ENCODE assay signal across 7 mouse cellular contexts in the genomic region with DNA sequence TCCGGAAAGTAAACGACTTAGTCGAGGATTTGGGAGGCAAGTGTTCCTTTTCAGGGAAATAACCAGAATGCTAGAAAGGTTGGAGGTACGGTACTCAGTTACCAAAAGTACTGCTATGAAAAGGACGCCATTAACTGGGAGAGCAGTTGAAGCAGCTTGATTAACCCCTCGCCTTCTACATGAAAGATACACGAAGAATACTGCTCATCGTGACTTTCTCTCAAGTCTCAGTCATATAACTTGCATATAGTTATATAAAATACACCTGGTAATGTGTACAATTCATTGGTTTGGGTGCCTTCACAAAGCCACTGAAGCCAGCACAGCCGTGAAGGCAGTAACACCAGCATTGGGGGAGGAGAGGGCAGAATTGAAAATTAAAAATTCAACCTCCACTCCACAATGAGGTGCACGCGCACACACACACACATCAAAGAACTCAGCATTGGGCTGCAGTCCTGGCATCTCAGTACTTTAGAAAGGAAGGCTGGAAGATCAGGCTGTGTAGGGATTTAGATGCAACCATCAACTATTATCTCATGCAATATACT. TPM values are rescaled to one million over a fixed set of nuclear protein-coding genes. Genes with fewer than 3 reads are reported as not detected.
A peak's percentile ranks its signal among the peaks of the same experiment; 100 is the strongest.
DNase-seq lines count a peak whose midpoint lies in the region; ATAC-seq and TF ChIP-seq lines count a peak whose summit lies in the region.

No protein-coding gene starts in this region.

- no peaks in the 10 kb centered on the region for H3K9me3 ChIP-seq in lung, embryonic 15.5 days
- H3K9me3 ChIP-seq in neural tube, embryonic 13.5 days, result no peaks in the 10 kb centered on the region

- peak overlapping the region; percentile 73 for H3K4me2 ChIP-seq in lung, embryonic 15.5 days
- H3K4me2 ChIP-seq in neural tube, embryonic 13.5 days, result peak overlapping the region; percentile 82

- WGBS in lung, embryonic 15.5 days, result 31% methylated on average over 11 of the region's 11 CpGs
- 36% methylated on average over 11 of the region's 11 CpGs for WGBS in neural tube, embryonic 13.5 days

- no peak for TF ChIP-seq CTCF in embryonic fibroblast, embryonic 13.5 days (IDR thresholded peaks at IDR 0.05; ENCODE audit: borderline replicate concordance, insufficient read depth, low read length)

- DNase-seq in lung, postnatal 25 days (ENCODE audit: low spot score), result no peak
- no peak for DNase-seq in cerebellum, adult 9-11 months
- DNase-seq in layer of hippocampus, postnatal 25 days (ENCODE audit: extremely low spot score in 1 of 2, low spot score in 1 of 2), result no peak

- peaks cover 9% of the 10 kb centered on the region; the same call in 1 of the 2 replicates for H3K4me1 ChIP-seq in lung, embryonic 15.5 days
- H3K4me1 ChIP-seq in embryonic fibroblast, embryonic 13.5 days (ENCODE audit: control insufficient read depth, insufficient read depth, low read length), result no peaks in the 10 kb centered on the region
- peaks cover 13% of the 10 kb centered on the region for H3K4me1 ChIP-seq in neural tube, embryonic 13.5 days (replicated peaks)

- H3K9ac ChIP-seq in lung, embryonic 15.5 days, result peak overlapping the region; percentile 61; the same call in 1 of the 2 replicates
- H3K9ac ChIP-seq in neural tube, embryonic 13.5 days, result peak overlapping the region; percentile 44

- H3K27me3 ChIP-seq in lung, embryonic 15.5 days, result no peaks in the 10 kb centered on the region
- H3K27me3 ChIP-seq in neural tube, embryonic 13.5 days, result no peaks in the 10 kb centered on the region

- ATAC-seq in lung, embryonic 15.5 days (ENCODE audit: borderline replicate concordance, extremely low read depth, low FRiP score, low TSS enrichment), result 0 out of 2 replicates have a peak, but pooled peaks have one; percentile 13
- peak; percentile 9 for ATAC-seq in inflammation-experienced regulatory T-cells, adult 6 months
- ATAC-seq in neural tube, embryonic 13.5 days (ENCODE audit: low read depth), result peak; percentile 66

- peaks cover 57% of the 10 kb centered on the region for H3K36me3 ChIP-seq in lung, embryonic 15.5 days
- H3K36me3 ChIP-seq in neural tube, embryonic 13.5 days, result peaks cover 65% of the 10 kb centered on the region

- H3K4me3 ChIP-seq in lung, embryonic 15.5 days, result peak overlapping the region; percentile 91
- peak overlapping the region; percentile 83 for H3K4me3 ChIP-seq in embryonic fibroblast, embryonic 13.5 days (ENCODE audit: insufficient read depth, low read length)
- peak overlapping the region; percentile 81 for H3K4me3 ChIP-seq in neural tube, embryonic 13.5 days

- TF ChIP-seq POLR2A in embryonic fibroblast, embryonic 13.5 days (IDR thresholded peaks at IDR 0.05; ENCODE audit: low read depth, low read length), result peak; percentile 7; the same call in 1 of the 2 replicates

- peak overlapping the region; percentile 77 for H3K27ac ChIP-seq in lung, embryonic 15.5 days
- H3K27ac ChIP-seq in embryonic fibroblast, embryonic 13.5 days (ENCODE audit: insufficient read depth, low read length), result no peak overlapping the region
- H3K27ac ChIP-seq in neural tube, embryonic 13.5 days (replicated peaks), result peak overlapping the region; percentile 74

RNA-seq across cellular contexts. Expression of a gene that starts 0.4 kb away (rescaled TPM):
- polyA plus RNA-seq in lung, embryonic 15.5 days (2015; fragmentation: Nextera tagmentation; extraction: Ambion mirVana), result 62.3 and 65.4 TPM in 2 replicates
- polyA plus RNA-seq in embryonic fibroblast, embryonic 13.5 days (2011; ENCODE audit: insufficient read length, low read depth, missing spikeins), result 35.8 and 37.5 TPM in 2 replicates
- 10 to 100 TPM; 59.8 to 68.0 (median 65.5) TPM for polyA plus RNA-seq in inflammation-experienced regulatory T-cells, adult 6 months (2017; shearing (Covaris generic))
- polyA plus RNA-seq in neural tube, embryonic 13.5 days (2015; fragmentation: Nextera tagmentation; extraction: Ambion mirVana), result 83.9 and 84.4 TPM in 2 replicates
- 10 to 100 TPM; 22.2 TPM for total RNA-seq in layer of hippocampus, postnatal 25 days (2021)

RNA-seq across cellular contexts. Expression of a gene that starts 10.7 kb away (rescaled TPM):
- 81.5 and 90.1 TPM in 2 replicates for polyA plus RNA-seq in lung, embryonic 15.5 days (2015; fragmentation: Nextera tagmentation; extraction: Ambion mirVana)
- 49.9 and 55.6 TPM in 2 replicates for polyA plus RNA-seq in embryonic fibroblast, embryonic 13.5 days (2011; ENCODE audit: insufficient read length, low read depth, missing spikeins)
- 100 to 1,000 TPM; 113 to 128 (median 121) TPM for polyA plus RNA-seq in inflammation-experienced regulatory T-cells, adult 6 months (2017; shearing (Covaris generic))
- 106 and 108 TPM in 2 replicates for polyA plus RNA-seq in neural tube, embryonic 13.5 days (2015; fragmentation: Nextera tagmentation; extraction: Ambion mirVana)
- total RNA-seq in layer of hippocampus, postnatal 25 days (2021), result 10 to 100 TPM; 25.1 to 25.5 TPM

RNA-seq across cellular contexts. Expression of a gene that starts 54.7 kb away (rescaled TPM):
- polyA plus RNA-seq in lung, embryonic 15.5 days (2015; fragmentation: Nextera tagmentation; extraction: Ambion mirVana), result 57.0 and 59.8 TPM in 2 replicates
- 74.7 and 77.9 TPM in 2 replicates for polyA plus RNA-seq in embryonic fibroblast, embryonic 13.5 days (2011; ENCODE audit: insufficient read length, low read depth, missing spikeins)
- 10 to 100 TPM; 49.4 to 80.0 (median 63.0) TPM for polyA plus RNA-seq in inflammation-experienced regulatory T-cells, adult 6 months (2017; shearing (Covaris generic))
- 40.6 and 44.4 TPM in 2 replicates for polyA plus RNA-seq in neural tube, embryonic 13.5 days (2015; fragmentation: Nextera tagmentation; extraction: Ambion mirVana)
- 10 to 100 TPM; 67.2 to 80.9 TPM for total RNA-seq in layer of hippocampus, postnatal 25 days (2021)

Comparison
In these comparisons a context has a peak if more than half of its experiments do, and no peak if none do; other contexts are left out.
1. ATAC-seq: peak in every context shown above with its lines; median percentile 66 in neural tube, embryonic 13.5 days; 13 in lung, embryonic 15.5 days; 9 in inflammation-experienced regulatory T-cells, adult 6 months.